Mouse (Mus musculus) liver, adult 2 months (tissue): ENCODE measurements around the gene Msx2.

Experiments used
- CTCF ChIP-seq: fragments of 200-500 bp; IDR thresholded peaks from 2 replicates; pipeline ENCODE4 v1.5.1; 2011; ENCODE audit warnings: low read depth, low read length, control low read depth
- POLR2A ChIP-seq: fragments of 200-500 bp; IDR thresholded peaks from 2 replicates; pipeline ENCODE4 v1.6.1; 2011; ENCODE audit warnings: low read length, control low read depth; ENCODE audit not compliant: insufficient read depth; ENCODE audit errors: extremely low read depth

DNA sequence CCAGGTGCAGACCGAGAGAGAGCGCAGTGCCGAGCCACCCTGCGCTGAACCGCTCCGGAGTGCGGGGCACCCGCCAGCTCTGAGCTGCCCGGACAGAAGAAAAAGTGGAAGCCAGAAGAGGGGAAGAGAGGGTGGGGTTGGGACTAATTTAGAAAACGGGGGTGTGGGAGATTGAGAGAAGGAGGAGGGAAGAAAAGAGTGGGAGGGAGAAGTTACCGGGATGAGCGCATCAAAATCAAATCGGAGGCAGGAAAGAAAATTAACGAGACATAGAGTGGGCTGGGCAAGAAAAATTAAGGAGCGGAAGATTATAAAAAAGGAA lies 10.3 kb downstream of the Msx2 start:
- TF ChIP-seq CTCF (no peak), POLR2A (no peak)
